Mouse (Mus musculus): ENCODE data around the gene Il13. TPM values are rescaled to one million over a fixed set of nuclear protein-coding genes. Genes with fewer than 3 reads are reported as not detected.

Gene Il13
- polyA plus RNA-seq, 1 experiment from 2014 or later: not detected

DNA sequence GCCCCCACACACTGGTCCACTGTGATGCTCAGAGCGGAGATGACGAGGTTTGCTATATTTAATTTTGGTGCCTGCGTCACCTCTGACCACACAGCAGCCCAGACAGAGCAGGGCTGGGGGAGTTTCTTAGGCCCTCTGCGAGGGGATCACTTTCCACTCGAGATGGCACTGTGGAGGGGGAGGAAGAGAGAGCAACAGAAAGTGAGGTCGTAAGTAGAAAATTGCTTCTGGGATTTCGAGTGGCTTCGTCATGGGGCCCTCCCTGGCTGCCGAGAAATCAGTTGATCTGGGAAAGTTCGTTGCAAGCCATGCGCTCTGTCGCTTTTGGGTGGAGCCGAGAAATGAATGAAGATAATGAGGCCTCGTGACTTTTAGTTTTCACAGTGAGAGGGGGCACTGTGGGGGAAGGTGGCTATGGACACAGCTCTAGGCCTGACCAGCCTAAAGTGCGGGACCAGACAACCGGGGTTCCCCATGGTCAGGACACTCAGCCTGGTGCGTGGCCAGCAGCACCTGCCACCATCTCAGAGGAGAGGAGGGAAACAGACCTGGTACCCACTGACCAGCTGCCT, 7.6 kb downstream of the Il13 start:
- Histone ChIP-seq H3K4me2 (no peak overlapping the region), H3K4me1 (no peaks in the 10 kb centered on the region), H3K27me3 (no peaks in the 10 kb centered on the region), H3K9me3 (no peaks in the 10 kb centered on the region), H3K36me3 (no peaks in the 10 kb centered on the region), H3K4me3 (no peak overlapping the region), H3K27ac (no peak overlapping the region), H3K9ac (no peak overlapping the region)
- 71% methylated on average over 17 of the region's 17 CpGs for WGBS
- ATAC-seq (ENCODE audit: insufficient number of reproducible peaks, low FRiP score, low TSS enrichment, low read depth): no peak

DNA sequence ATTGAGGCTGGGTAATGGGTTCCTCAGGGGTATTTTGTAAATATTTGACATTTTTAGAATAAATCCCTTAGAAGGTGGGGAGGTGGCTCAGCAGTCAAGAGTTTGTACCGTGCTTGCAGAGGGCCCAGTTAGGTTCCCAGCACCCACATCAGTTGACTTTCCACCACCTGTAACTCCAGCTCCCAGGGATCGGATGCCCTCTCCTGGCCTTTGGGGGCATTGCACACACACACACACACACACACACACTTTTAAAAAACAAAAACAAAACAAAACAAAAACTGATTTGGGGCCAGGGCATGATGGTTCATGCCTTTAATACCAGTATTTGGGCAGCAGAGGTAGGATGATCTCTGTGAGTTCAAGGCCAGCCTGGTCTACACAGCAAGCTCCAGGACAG, 10.4 kb downstream of the Il13 start:
- 98% methylated on average over 2 of the region's 2 CpGs for WGBS
- no peaks in the 10 kb centered on the region for H3K36me3 ChIP-seq
- no peak overlapping the region for H3K9ac ChIP-seq
- no peak overlapping the region for H3K4me3 ChIP-seq
- ATAC-seq (ENCODE audit: insufficient number of reproducible peaks, low FRiP score, low TSS enrichment, low read depth): no peak
- H3K4me1 ChIP-seq: no peaks in the 10 kb centered on the region
- H3K9me3 ChIP-seq: no peaks in the 10 kb centered on the region
- no peaks in the 10 kb centered on the region for H3K27me3 ChIP-seq
- H3K4me2 ChIP-seq: no peak overlapping the region
- H3K27ac ChIP-seq: no peak overlapping the region

DNA sequence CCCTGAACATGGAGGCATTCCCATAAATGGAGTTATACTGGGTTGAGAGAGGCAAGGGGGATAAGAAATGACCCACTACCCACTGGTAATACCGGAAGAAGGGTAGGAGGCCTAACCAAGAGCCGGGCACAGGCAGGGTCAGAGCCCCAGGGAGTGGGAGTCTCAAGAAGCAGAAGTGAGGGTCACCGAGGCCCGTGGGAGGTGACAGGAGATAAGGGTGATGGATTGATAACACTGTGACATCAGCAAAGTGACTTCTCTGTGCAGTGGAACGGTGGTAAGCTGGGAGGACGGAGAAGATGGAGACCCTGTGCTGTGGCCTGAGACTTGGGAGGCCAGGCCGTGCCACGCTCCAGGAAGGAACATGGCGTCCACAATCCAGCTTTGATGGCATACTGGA, 10.9 kb downstream of the Il13 start:
- no peak for ATAC-seq (ENCODE audit: insufficient number of reproducible peaks, low FRiP score, low TSS enrichment, low read depth)
- Histone ChIP-seq H3K4me1 (no peaks in the 10 kb centered on the region), H3K4me2 (no peak overlapping the region), H3K9ac (no peak overlapping the region), H3K36me3 (no peaks in the 10 kb centered on the region), H3K4me3 (no peak overlapping the region), H3K27ac (no peak overlapping the region), H3K27me3 (no peaks in the 10 kb centered on the region), H3K9me3 (no peaks in the 10 kb centered on the region)
- WGBS: 85% methylated on average over 9 of the region's 9 CpGs

DNA sequence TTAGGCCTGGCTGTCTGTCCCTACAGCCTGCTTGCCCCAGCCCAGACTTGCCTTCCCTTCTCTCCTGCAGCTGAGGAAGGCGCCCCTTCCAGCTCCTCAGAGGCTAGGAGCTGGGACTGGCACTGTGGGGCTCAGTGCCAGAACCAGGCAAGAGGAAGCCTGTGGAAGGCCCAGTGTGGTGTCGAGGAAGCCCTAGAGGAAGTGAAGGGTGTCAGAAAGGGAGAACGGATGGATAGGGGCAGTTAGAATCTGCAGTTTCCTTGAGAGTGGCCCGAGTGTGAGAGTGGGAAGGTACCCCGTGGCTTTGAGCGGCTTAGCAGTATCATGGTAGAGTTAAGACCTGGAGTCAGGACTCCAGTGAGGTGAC, 12.1 kb downstream of the Il13 start:
- Histone ChIP-seq H3K4me3 (no peak overlapping the region), H3K9ac (no peak overlapping the region), H3K9me3 (no peaks in the 10 kb centered on the region), H3K36me3 (no peaks in the 10 kb centered on the region), H3K27ac (no peak overlapping the region), H3K27me3 (no peaks in the 10 kb centered on the region), H3K4me2 (no peak overlapping the region), H3K4me1 (no peaks in the 10 kb centered on the region)
- ATAC-seq (ENCODE audit: insufficient number of reproducible peaks, low FRiP score, low TSS enrichment, low read depth): no peak
- 70% methylated on average over 6 of the region's 6 CpGs for WGBS

DNA sequence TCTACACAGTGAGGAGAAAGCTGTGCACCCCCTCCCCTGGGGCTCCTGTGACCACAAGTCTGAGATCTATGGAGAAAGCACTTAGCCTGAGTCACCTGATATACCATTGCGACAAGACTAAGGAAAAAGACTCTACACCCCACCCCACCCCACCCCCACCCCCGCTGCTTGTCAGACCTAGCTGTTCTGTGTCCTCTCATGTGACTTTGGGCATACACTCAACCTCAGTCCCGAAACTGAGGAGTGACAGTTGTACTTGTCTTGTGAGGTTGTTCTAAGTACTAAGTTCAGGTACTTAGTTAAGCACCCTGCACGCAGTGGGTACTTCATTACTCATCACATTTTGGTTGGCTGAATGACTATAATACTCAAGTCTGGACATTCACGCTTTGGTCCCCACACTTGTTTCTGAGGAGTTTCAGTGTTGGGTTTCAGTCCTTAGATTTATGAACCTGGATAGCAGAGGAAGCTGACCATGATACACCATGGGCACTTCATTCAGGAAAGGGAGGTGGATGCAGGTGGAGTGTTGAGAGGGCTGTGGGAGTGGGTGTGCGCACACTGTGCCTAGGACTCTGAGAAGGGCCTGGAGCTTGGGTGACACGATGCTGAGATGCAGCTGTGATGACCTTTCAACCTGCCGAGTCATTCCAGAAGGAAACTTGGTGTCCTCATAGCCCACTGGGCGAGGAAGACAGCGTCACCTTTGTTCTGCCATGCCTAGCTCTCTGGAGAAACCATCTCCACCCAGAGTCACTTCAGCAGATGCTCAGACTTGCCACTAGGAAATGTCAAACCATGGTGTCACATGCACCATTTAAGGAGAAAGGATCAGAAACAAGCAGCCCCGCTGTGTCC, 12.7 kb downstream of the Il13 start:
- H3K36me3 ChIP-seq: no peaks in the 10 kb centered on the region
- no peak overlapping the region for H3K4me3 ChIP-seq
- no peak overlapping the region for H3K9ac ChIP-seq
- no peaks in the 10 kb centered on the region for H3K9me3 ChIP-seq
- WGBS: 83% methylated on average over 11 of the region's 11 CpGs
- H3K4me1 ChIP-seq: no peaks in the 10 kb centered on the region
- no peak overlapping the region for H3K4me2 ChIP-seq
- no peaks in the 10 kb centered on the region for H3K27me3 ChIP-seq
- no peak for ATAC-seq (ENCODE audit: insufficient number of reproducible peaks, low FRiP score, low TSS enrichment, low read depth)
- no peak overlapping the region for H3K27ac ChIP-seq

DNA sequence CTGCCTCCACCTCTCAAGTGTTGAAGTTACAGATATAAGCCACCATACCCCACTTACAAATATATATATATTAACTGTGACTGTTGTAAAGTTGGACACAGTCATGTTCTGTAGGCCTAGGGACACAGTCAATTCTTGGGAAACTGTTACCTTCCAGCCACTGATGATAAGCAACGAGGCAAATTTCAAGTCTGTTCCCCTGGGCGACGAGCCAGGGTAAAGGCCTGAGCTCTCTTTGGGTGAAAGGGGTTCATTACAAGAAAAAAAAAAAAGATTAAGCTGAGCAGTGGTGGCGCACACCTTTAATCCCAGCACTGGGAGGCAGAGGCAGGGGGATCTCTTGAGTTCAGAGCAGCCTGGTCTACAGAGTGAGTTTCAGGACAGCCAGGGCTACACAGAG, 14.4 kb downstream of the Il13 start:
- Histone ChIP-seq H3K27me3 (no peaks in the 10 kb centered on the region), H3K4me3 (no peak overlapping the region), H3K4me2 (no peak overlapping the region), H3K9ac (no peak overlapping the region), H3K9me3 (no peaks in the 10 kb centered on the region), H3K27ac (no peak overlapping the region), H3K36me3 (no peaks in the 10 kb centered on the region), H3K4me1 (no peaks in the 10 kb centered on the region)
- ATAC-seq (ENCODE audit: insufficient number of reproducible peaks, low FRiP score, low TSS enrichment, low read depth): no peak
- WGBS: 88% methylated on average over 4 of the region's 4 CpGs

DNA sequence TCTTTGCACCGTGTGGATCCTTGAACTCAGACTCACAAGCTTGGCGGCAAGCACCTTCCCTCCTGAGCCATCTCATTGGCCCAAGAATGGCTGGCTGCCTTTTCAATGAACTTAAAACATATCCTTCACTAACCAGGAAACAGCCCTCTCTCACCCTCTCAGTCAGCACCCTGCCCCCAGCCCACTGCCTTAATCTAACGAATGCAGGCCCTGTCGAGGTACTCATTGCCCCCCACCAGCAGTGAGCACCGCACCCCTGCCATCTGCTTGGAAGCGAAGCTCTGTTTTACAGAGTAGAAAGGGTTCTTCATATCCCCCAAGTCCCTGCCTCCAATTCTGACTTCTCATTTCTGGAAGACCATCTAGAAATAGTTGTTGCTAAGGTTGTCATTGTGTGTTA, 15.1 kb downstream of the Il13 start:
- no peak overlapping the region for H3K4me2 ChIP-seq
- no peaks in the 10 kb centered on the region for H3K4me1 ChIP-seq
- H3K9me3 ChIP-seq: no peaks in the 10 kb centered on the region
- no peak overlapping the region for H3K9ac ChIP-seq
- H3K27me3 ChIP-seq: no peaks in the 10 kb centered on the region
- WGBS: 59% methylated on average over 6 of the region's 6 CpGs
- ATAC-seq (ENCODE audit: insufficient number of reproducible peaks, low FRiP score, low TSS enrichment, low read depth): no peak
- H3K36me3 ChIP-seq: no peaks in the 10 kb centered on the region
- no peak overlapping the region for H3K27ac ChIP-seq
- no peak overlapping the region for H3K4me3 ChIP-seq

DNA sequence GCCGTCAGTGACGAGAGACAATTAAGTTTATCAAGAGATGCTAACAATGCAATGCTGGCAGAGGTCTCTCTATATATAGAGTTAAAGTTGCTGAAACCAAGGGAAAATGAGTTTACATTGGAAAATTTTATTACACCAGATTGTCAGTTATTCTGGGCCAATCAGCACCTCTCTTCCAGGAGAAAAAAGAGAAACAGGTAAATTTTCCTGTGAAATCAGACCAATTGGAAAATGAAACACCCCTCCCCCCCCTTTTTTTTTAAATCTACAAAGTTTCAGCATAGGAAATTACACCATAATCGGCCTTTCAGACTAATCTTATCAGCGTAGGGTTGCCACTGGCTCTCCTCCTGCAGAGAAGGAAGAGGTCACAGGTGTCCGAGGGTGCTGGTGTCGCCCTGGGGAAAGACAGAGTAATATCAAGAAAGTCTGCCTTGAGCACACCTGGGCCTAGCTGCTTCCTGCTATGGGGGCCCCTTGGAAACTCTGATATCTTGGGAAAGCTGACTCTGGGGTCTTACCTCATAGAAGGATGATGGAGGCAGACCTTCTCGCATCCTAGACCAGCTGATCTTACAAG, 15.8 kb downstream of the Il13 start, which contains the start of gene Il4:
Il4 (minus strand) TSS at position 51 of the 580 bp plus-strand sequence.
- H3K9me3 ChIP-seq: no peaks in the 10 kb centered on the region
- H3K4me3 ChIP-seq: no peak within 1 kb of the TSS
- H3K4me2 ChIP-seq: no peak within 1 kb of the TSS
- no peaks in the 10 kb centered on the region for H3K36me3 ChIP-seq
- H3K27me3 ChIP-seq: no peaks in the 10 kb centered on the region
- 80% methylated on average over 7 of the region's 7 CpGs for WGBS
- H3K4me1 ChIP-seq: no peaks in the 10 kb centered on the region
- no peak within 1 kb of the TSS for H3K9ac ChIP-seq
- no peak for ATAC-seq (ENCODE audit: insufficient number of reproducible peaks, low FRiP score, low TSS enrichment, low read depth)
- no peak within 1 kb of the TSS for H3K27ac ChIP-seq

DNA sequence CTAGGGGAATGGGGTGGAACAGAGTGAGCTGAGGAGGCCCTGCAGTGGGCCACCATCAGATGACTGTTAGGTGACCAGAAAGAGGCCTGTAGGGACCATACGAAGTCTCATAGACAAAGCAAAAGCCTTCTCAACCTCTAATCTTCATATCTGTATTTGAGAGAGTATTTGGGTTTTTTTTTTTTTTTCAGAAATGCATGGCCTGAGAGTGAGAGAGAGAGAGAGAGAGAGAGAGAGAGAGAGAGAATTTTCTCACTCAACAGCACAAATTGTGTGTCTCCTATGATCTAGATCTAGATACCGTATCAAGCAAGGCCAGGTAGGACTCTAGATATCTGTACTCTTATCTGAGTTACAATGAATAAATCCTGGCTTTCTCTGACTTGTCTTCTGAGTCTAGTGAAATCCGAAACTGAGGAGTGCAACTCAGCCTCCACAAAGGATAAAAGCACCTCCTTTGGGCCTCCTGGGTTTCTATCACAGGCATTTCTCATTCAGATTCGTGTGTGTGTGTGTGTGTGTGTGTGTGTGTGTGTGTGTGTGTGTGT, 16.9 kb downstream of the Il13 start:
- WGBS: 63% methylated on average over 4 of the region's 4 CpGs

DNA sequence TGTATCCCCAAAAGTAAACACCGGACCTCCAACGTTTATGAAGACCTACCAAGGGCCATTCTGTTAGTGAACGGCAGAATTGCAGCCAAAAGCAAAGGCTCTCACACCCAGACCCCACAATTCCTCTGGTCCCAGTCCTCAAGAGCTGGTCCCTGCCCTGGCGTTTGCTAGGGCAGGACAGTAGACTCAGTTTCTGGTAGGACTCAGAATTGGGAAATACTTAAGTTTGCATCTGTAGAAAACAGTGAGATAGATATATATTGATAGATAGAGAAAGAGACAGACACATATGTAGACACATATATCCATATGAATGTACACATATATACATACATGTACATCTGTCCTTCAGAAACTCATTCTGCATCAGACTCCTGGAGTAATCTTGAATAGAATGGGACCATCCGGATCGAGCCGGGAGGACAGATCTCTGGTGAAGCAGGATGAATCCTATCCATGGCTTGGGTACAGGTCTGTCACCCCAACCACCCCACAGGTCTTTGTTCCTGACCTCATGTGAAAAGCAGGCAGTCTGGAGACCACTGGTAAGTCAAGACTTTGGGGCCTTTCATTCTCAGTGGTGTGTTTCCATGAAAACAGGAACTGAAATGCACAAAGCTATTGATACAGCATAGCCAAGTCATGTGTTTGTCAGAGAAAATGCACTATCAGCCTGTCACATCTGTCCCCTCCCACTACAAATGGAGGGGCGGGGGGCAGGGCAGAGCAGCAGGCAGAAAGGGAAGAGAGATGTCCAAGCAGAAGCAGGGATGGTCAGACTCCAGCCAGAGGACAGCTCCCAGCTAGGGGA, 17.5 kb downstream of the Il13 start:
- no peaks in the 10 kb centered on the region for H3K9me3 ChIP-seq
- H3K36me3 ChIP-seq: no peaks in the 10 kb centered on the region
- no peak for ATAC-seq (ENCODE audit: insufficient number of reproducible peaks, low FRiP score, low TSS enrichment, low read depth)
- H3K9ac ChIP-seq: no peak overlapping the region
- 79% methylated on average over 8 of the region's 8 CpGs for WGBS
- H3K4me1 ChIP-seq: no peaks in the 10 kb centered on the region
- no peaks in the 10 kb centered on the region for H3K27me3 ChIP-seq
- no peak overlapping the region for H3K4me2 ChIP-seq
- H3K4me3 ChIP-seq: no peak overlapping the region
- no peak overlapping the region for H3K27ac ChIP-seq

More for the DNA sequence above, 16.9 kb downstream of the Il13 start:
- Histone ChIP-seq H3K27ac (no peak overlapping the region), H3K4me1 (no peaks in the 10 kb centered on the region), H3K4me3 (no peak overlapping the region), H3K9me3 (no peaks in the 10 kb centered on the region), H3K9ac (no peak overlapping the region), H3K27me3 (no peaks in the 10 kb centered on the region), H3K4me2 (no peak overlapping the region), H3K36me3 (no peaks in the 10 kb centered on the region)
- no peak for ATAC-seq (ENCODE audit: insufficient number of reproducible peaks, low FRiP score, low TSS enrichment, low read depth)

DNA sequence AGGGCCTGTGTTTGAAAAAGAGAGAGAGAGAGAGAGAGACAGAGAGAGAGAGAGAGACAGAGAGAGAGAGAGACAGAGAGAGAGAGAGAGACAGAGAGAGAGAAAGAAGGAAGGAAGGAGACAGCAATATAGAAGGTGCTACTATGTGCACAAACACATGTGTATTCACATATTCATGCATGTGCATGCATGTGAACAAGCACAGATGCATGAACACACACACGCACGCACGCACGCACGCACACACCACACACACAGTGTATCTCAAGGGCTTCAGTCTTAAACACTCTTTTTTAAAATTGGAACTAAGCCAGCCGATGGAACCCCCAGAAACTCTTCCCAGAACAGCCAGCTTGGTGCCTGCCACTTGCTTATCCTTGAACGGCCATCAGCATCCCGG, 18.9 kb downstream of the Il13 start:
- no peak overlapping the region for H3K4me2 ChIP-seq
- H3K4me3 ChIP-seq: no peak overlapping the region
- no peaks in the 10 kb centered on the region for H3K9me3 ChIP-seq
- H3K4me1 ChIP-seq: no peaks in the 10 kb centered on the region
- no peaks in the 10 kb centered on the region for H3K36me3 ChIP-seq
- H3K27me3 ChIP-seq: no peaks in the 10 kb centered on the region
- no peak overlapping the region for H3K27ac ChIP-seq
- H3K9ac ChIP-seq: no peak overlapping the region
- WGBS: 89% methylated on average over 8 of the region's 8 CpGs
- ATAC-seq (ENCODE audit: insufficient number of reproducible peaks, low FRiP score, low TSS enrichment, low read depth): no peak

Measured in limb, embryonic 15.5 days (tissue).